Mouse (Mus musculus): Measurements from ENCODE around the gene Jarid2.

Gene Jarid2

DNA sequence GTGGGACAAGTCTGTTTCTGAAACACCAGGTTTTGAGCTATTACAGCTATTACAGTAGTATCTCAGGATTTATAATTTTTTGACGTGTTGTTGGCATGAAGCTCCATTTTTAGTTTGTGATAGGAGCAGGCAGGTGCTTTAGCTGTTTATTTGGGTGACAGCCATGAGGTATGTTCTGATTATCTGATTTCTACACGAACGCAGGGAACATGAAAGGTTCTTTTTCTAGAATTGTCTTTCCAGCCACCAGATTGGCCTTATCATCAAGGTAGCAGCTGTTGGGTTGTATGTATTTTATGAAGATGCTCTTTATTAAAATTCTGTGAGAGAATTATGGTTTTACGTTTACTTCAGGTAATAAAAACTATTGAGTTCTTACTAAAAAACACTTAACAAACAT is 45.1 kb downstream of the Jarid2 start:
- DNase-seq (ENCODE audit: inconsistent age in 2 of 2, low spot score in 1 of 2), result no peak

DNA sequence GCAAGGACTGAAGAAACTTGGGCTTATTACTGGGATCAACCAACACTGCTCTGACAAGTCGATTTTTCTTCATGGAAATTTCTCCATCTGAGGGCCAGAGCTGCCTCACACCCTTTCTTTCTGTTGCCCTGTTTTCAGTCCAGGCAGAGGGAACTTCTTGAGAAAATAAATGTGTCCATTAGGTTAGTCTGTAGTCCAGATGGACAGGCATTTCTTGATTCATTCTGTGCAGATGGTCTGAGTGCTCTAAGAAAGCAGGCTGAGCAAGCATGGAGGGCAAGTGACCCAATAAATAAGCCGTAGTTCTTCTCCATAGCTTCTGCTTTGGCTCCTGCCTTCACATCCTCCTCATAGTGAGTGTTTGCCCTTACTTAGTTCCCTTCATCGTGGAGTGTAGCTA is 46.1 kb downstream of the Jarid2 start:
- DNase-seq (ENCODE audit: inconsistent age in 2 of 2, low spot score in 1 of 2), result no peak

DNA sequence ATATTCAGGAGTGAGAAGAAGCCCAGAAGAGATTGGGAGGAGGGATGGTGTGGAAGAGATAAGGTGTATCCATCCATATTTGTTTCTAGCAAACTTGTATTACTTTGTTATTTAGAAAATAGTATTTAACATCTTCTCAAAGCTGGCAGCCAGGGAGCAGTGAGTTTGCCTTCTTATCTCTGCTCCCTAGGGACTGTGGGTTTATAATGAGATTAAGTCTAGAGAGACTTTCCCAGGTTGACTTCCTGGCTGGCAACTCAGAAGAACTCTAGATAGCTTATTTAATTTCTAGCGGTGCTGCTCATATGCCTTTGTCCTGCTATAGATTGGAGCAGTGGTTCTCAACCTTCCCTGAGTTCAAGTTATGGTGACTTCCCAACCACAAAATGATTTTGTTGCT is 51.2 kb downstream of the Jarid2 start:
- no peak for DNase-seq (ENCODE audit: inconsistent age in 2 of 2, low spot score in 1 of 2)

DNA sequence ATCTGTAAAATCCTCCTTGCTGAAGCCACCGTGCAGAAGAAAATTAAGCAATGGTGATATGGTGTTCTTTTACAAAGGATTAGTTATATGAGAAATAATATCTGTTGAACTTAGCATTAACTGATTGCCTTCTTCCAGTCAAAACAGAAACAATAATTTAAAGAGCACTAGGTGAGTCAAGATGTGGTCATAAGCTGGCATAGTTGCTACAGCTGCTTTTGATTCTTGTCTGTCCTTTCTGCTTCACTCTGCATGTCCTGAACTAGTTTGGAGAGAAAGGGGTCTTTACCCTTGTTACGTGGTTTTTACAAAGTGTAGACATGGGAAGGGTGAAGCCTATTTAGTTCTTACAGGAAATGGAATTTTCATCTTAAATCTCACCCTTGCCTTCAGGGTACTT is 51.9 kb downstream of the Jarid2 start:
- no peak for DNase-seq (ENCODE audit: inconsistent age in 2 of 2, low spot score in 1 of 2)

DNA sequence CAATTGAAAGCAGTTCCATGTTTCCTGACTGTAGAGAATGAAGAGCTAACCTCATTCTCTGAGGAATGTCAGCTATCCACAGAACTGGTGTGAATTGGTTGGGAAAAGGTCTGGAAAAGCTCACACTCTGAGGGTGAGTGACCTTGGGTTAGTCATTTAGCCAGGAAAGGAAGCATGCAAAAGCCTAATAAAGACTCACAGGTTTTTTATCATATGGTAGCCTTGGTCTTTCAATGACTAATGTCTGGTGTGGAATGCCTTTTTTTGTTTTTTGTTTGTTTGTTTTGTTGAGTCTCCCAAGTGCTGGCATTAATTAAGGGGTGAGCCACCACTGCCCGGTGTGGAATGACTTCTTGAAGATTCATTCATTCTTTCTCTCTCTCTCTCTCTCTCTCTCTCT is 55.3 kb downstream of the Jarid2 start:
- no peak for DNase-seq (ENCODE audit: inconsistent age in 2 of 2, low spot score in 1 of 2)

DNA sequence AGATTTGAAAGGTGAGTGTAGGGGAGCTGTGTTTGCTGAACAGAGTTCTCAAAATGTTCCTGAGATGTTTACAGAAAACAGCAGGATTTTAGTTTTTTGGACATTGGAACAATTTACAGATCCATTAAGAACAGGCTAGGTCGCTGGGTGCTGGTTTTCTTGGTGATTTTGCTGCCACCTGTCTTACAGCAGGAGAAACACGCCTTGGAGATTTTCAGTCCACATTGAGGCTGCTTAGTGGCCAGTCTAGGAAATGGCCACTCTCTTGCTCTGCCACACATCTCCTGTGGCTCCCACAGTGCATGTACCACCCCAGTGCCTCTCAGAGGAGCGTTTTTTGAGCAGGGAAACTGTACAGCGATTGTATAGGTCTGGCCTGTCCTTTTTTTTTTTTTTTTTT is 57.0 kb downstream of the Jarid2 start:
- peak; percentile 41 to 78 for DNase-seq (ENCODE audit: inconsistent age in 2 of 2, low spot score in 1 of 2)

DNA sequence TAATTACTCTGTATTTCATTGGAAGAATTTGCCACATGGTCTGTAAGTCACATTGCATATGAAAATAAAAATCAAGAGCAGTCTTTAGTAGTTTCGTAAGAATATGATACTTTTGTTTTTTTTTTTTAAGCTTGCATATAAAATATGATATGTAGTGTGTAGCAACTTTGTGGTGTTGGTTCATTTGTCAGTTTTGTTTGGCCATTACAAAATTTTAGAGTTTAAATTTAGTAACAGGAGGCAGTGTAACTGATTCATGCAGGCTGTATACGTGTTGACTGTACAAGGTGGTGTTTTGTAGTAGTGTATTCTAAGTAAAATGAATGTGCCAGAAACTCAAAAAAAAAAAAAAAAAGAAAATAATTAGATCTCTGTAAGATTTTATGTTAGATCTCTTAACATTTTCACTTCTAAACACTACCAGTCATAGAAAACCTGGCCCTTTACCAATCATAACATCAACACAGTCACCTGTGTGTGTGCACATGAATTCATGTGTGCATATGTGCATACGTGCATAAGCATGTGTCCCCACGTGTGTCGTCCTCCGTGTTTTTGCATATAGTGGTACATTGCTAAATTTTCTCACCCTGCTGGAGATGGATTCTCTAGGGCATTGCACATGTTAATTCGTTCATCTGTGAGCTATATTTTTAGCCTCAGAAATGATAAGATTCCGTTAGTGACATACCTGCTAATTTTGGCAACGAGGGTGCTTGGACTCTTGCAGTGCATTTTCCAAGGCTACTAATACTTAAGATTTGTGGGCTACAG is 59.3 kb downstream of the Jarid2 start:
- DNase-seq (ENCODE audit: inconsistent age in 2 of 2, low spot score in 1 of 2), result no peak

DNA sequence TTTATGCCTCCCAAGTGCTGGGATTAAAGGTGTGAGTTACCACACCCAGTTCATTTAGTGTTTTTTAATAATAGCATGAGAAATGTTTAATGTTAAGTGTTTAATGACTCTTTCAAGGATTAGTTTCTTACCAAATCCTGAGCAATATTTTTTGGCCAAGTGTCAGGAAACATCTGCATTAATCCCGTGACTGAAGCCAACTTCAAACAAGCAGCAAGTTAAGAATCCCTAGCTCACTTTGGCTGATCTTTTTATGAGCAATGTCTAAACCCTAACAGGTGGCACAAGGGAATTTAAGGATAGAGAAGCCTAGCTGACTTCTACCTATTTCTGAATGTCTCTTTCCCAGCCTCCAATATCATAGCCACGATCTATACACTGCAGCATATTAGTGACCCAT is 60.7 kb downstream of the Jarid2 start:
- DNase-seq (ENCODE audit: inconsistent age in 2 of 2, low spot score in 1 of 2), result no peak

DNA sequence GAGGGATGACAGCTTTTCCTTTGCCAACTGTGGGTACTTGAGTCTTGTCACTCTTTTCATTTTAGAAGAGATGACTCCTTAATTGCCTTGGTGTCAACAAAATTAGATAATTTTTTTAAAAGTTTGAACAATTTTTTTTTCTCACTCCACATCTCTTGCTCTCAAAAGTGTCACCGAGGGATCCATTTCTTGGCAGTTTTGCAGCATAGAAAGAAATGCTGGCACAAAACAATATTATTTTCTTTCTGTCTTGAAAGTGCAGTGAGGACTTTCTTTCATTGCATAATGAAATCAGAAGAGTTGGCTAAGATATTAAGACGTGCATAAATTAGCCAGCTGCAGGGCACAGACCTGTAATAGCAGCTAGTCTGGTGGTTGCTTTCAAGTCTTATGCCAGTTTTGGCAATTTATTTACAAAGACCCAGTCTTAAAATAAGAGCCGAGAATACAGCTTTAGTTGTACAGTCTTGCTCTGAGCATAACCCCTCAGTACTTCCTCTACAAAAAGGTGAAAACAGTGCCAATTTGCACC is 63.2 kb downstream of the Jarid2 start:
- no peak for DNase-seq (ENCODE audit: inconsistent age in 2 of 2, low spot score in 1 of 2)

DNA sequence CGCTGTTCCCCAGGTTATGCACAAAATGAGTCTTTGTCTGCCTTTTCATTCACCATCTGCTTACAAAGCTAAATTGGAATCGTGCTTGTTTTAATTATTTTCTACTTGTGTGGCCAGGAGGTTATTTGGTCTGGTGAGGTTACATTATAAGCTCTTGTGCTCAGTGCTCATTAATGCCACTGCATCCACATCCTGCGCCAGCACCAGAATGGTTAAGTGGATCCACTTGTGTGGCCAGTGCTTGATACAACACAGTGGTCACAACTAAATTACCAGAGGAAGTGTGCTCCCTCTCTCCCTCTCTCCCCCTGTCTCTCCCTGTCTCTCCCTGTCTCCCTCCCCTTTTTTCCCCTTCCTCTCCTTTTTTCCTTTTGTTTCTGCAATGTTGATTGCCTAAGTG is 66.6 kb downstream of the Jarid2 start:
- DNase-seq (ENCODE audit: inconsistent age in 2 of 2, low spot score in 1 of 2), result no peak

DNA sequence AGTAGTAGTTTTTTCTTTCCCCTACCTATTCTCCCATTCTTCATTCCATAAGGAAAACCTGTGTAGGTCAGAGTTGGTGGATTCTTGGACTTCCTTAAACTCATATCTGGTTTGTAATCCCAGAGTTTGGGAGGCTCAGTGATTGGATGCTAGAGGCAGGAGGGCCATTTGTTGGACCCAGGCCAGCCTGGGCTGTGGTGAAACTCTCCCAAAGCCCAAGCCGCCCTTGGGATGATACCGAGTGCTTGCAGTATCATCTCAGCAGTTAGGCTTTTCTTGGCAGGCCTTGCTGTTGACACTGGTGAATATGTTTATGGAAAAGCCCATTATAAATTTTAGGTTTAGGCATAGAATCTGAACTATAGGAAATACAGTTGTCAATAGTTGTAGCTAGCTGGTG is 67.5 kb downstream of the Jarid2 start:
- DNase-seq (ENCODE audit: inconsistent age in 2 of 2, low spot score in 1 of 2), result peak; percentile 23 to 82

DNA sequence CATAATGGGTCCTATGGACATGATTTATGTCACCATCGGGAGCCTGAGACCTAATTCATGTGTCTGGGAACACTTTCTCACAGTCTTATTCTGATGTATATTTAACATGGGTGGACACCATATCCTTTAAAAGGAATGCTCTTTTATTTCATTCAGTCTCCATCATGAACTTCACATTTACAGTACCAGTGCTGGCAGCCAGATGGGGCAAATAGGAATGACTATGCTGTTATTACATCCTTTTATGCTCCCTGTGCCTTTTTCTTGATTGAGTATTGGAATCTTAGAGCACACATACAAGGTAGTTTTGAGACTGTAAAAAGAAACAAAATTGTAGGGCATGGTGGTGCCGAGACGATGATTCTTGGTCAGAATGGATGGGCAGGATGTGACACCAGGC is 69.0 kb downstream of the Jarid2 start:
- no peak for DNase-seq (ENCODE audit: inconsistent age in 2 of 2, low spot score in 1 of 2)

DNA sequence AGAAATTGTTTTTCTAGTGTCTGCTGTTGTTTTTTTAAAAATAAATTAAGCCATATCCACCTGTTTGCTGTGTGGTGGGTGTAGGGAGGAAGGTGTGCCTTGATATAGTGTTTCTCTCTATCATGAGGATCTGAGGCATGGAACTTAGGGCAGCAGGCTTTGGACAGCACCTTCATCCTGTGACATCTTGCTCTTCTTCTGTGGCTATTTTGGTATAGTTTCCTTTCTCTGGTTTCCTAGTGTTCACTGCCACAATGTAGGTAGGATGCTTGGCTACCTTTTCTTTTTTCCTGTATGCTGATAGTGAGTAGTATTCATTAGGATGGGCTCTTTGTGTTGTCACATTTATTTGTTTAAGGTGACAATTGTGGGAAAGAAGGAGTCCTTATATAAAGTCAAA is 69.9 kb downstream of the Jarid2 start:
- no peak for DNase-seq (ENCODE audit: inconsistent age in 2 of 2, low spot score in 1 of 2)

DNA sequence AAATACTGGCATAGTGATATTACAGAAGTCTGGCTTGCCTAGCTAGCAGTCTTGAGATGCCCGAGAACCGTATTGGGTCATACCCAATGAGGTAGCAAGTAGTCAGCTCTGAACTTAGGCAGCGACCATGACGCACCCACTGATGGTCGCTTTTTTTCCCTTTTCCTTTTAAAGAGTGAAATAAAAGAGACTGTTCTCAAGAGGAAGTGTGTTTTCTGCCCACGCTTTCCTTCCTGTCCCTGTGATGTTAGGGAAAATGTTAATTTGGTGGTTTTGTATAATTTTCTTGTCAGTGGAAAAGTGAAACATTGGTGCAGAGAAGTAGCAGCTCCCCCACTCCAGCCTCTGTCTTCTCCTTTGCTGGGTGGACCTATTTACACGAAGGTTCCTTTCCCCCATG is 70.8 kb downstream of the Jarid2 start:
- DNase-seq (ENCODE audit: inconsistent age in 2 of 2, low spot score in 1 of 2), result peak in 1 of 2 experiments; percentile 52

DNA sequence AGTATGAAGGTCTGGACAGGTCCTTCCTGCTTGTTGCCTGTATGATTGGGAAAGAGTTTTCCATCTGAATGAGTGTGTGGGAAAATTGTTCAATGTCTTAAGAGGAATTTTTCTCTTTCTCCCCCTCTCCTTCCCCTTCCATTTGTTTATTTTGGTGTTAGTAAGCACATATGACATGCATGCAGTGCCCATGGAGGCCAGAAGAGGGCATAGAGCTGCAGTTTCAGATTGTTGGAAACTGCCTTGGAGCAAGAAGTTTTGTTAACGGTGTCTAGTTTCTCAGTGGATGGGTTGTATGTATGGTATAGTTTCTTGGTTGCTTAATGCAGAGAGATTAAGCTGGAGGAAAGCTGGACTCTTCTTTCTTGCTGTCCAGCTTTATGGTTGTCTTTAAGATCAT is 75.6 kb downstream of the Jarid2 start:
- peak; percentile 33 to 78 for DNase-seq (ENCODE audit: inconsistent age in 2 of 2, low spot score in 1 of 2)

DNA sequence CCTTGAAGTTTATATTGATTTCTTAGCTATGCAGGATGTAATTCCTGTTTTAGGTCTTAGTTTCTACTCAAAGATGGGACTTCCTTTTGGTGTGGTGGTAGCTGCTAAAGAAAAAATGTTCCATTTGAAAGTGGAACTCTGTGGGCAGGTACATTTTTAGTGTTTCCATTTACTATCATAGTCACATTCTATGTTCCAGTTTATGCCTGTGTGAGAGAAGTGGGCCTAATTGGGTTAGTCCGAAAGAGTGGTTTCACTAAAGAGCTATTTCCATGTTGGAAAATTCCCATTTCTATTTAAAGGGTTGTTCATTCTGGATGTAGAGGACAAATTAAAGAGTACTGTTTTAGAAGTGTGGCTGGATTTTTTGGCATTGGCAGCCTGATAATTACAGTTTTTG is 79.0 kb downstream of the Jarid2 start:
- no peak for DNase-seq (ENCODE audit: inconsistent age in 2 of 2, low spot score in 1 of 2)

DNA sequence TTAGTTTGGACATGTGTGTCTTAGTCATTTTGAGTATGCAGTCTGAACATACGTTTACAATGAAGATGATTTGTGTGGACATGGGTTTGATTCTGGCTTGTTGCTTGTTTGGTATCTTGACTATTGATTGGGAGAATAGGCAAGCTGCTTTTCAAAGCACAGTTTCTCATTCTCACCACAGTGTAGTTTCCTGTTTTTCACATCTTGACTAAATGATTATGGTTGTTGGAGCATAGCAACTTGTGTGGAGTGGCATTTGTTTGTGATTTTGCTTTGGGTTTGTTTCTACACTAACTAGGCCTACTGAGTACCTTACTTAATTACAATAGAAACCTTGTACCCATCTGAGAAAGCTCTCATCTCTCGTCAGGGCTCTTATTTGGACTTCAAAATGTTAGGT is 81.7 kb downstream of the Jarid2 start:
- DNase-seq (ENCODE audit: inconsistent age in 2 of 2, low spot score in 1 of 2), result no peak

DNA sequence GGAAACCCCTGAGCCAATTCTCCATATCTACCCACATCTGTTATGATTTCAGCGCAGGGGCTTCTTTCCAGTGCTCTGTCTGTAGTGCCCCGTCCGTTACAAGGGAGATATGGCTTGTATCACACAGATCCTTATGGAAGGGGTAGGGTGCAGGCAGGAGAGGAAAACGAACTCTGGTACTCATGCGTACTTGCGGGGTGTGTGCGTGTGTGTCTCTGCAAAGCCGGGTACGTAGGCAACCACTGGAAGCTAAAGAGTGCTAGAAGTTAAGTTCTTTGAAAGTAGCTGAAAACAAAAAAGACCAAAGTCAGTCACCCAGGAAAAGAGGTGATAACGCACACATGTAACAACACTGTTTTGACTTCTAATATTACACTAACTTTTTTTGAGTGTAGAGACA is 82.3 kb downstream of the Jarid2 start:
- no peak for DNase-seq (ENCODE audit: inconsistent age in 2 of 2, low spot score in 1 of 2)

DNA sequence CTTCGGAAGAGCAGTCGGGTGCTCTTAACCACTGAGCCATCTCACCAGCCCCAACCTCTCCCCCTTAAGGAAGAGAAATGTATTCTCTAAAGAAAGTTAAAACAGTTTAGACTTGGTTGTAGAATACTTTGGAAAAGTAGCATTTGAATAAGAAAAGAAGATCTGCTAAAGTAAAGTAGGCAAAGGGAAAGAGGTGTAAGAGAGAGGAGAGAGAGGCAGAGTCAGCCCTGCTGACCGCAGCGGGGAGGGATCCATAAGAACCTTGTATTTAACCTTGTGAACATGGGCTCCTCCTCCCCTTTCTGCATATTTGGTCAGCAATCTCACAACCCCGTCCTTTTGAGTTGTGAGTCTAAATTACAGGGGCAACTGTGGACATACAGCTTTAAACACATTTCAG is 83.1 kb downstream of the Jarid2 start:
- peak in 1 of 2 experiments; percentile 62 for DNase-seq (ENCODE audit: inconsistent age in 2 of 2, low spot score in 1 of 2)

DNA sequence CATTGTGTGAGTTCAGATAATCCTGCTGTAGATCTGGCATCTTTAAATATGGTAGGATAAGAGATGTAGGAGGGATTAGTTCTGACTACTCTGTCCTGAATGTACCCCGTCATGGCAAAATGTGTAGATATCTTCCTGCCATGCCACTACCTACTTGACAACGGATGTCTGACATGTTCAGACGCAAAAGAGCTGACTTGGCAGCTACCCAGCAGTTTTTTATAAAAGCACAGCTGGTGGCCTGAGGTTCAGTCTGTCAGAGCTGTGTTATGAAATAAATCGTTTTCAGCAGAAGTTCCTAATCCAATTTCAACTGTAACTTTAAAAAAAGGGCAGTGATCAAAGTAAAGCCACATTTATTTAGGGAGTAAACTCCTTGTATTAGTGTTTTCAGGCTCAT is 90.1 kb downstream of the Jarid2 start:
- DNase-seq (ENCODE audit: inconsistent age in 2 of 2, low spot score in 1 of 2), result peak; percentile 54 to 81

DNA sequence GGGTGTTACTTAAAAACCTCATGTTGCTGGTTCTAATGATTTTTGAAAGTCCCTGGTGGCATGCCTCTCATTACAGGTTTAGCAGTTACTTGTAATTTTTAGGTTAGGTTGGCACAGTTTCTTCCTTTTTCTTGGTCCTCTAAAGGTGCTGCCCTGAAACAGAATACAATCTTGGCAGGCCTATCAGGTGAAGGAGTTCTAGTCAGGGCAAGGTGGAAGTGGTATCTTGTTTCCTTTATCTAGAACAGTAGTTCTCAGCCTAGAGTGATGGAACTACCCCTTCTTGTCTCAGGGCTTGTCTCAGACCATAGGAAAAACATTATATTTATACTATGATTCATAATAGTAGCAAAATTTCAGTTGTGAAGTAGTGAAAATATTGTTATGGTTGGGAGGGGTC is 93.3 kb downstream of the Jarid2 start:
- DNase-seq (ENCODE audit: inconsistent age in 2 of 2, low spot score in 1 of 2), result no peak

DNA sequence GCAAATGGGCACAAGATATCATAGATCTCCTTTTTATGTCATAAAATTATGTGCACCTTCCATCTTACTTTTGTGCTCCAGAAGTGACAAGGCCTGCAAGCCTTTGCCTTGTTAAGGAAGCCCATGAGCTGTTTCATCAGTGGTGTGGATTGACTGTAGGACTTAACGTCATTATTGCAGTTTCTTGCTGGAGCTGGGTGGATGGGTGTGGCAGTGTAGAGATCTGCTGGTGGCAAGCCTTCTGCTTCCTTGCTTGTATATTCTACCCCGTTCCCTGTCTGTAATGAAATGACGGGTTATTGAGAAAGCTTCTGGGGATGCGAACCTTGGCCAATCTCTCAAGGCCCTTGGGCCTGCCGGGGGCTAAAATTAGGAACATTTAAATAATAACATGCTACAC is 99.6 kb downstream of the Jarid2 start:
- DNase-seq (ENCODE audit: inconsistent age in 2 of 2, low spot score in 1 of 2), result no peak

DNA sequence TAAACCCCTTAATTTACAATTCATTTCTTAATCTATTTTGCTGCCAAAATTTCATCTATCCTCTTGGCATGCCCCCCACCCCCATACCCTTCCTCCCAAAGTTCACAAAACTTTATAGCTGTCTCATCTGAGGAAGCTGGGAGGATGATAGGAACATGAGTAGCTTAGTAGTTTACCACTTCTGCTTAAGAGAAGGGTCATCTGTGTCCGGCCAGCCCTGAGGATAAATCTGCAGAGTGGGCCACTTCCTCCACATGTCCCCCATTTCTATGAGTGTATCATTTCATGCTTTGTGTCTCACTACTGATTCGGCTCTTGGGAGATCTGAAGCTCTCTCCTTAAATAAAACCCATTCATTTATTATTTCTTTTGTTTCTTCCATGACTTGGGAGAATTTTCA is 102.8 kb downstream of the Jarid2 start:
- DNase-seq (ENCODE audit: inconsistent age in 2 of 2, low spot score in 1 of 2), result no peak

All from adrenal gland, adult (tissue).